Mouse (Mus musculus): ENCODE measurements around the gene Dpm3. TPM values are rescaled to one million over a fixed set of nuclear protein-coding genes. Genes with fewer than 3 reads are reported as not detected.

The Dpm3 gene
- polyA plus RNA-seq, 1 experiment from 2014 or later: 149 TPM

- peaks cover 13% of the 10 kb centered on the region; the same call in 1 of the 2 replicates for H3K36me3 ChIP-seq
- H3K4me2 ChIP-seq: no peak overlapping the region; the same call in 1 of the 2 replicates
- no peak overlapping the region for H3K27ac ChIP-seq
- no peak overlapping the region for H3K4me3 ChIP-seq (replicated peaks)
- H3K27me3 ChIP-seq: peaks cover 11% of the 10 kb centered on the region
- ATAC-seq (replicated peaks; ENCODE audit: low FRiP score): no peak
- H3K9me3 ChIP-seq (replicated peaks): no peaks in the 10 kb centered on the region
- peaks cover 43% of the 10 kb centered on the region for H3K4me1 ChIP-seq
- WGBS: 66% methylated on average over 12 of the region's 12 CpGs
- no peak overlapping the region for H3K9ac ChIP-seq
These were observed 33.8 kb upstream of the Dpm3 start for GRCm38 (mm10) chr3:89225321-89225815.

GRCm38 (mm10) chr3:89225918-89226317 is 33.2 kb upstream of the Dpm3 start:
- H3K9ac ChIP-seq: no peak overlapping the region
- H3K4me1 ChIP-seq: peaks cover 43% of the 10 kb centered on the region
- H3K4me3 ChIP-seq (replicated peaks): no peak overlapping the region
- WGBS: 52% methylated on average over 4 of the region's 4 CpGs
- H3K4me2 ChIP-seq: peak overlapping the region; percentile 80
- H3K27ac ChIP-seq: no peak overlapping the region
- peaks cover 13% of the 10 kb centered on the region for H3K27me3 ChIP-seq
- H3K36me3 ChIP-seq: peaks cover 13% of the 10 kb centered on the region; the same call in 1 of the 2 replicates
- no peaks in the 10 kb centered on the region for H3K9me3 ChIP-seq (replicated peaks)
- ATAC-seq (replicated peaks; ENCODE audit: low FRiP score): no peak

DNA sequence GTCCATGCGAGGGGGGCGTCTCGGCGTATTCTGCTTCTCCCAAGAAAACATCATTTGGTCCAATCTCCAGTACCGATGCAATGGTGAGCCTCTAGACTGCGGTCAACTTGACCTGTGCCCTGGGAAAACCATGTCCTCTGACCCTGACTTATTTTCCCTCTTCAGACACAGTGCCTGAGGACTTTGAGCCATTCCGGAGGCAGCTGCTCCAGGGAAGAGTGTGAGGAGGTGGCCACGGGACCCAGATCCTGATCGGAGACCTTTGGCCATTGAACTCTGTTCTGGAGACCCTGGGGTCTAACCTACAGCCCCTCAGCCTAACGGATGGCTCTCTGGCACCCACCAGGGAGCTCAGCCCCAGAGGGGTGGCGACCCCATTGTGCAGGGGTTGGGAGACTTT is 32.8 kb upstream of the Dpm3 start:
- Histone ChIP-seq H3K27me3 (peaks cover 13% of the 10 kb centered on the region), H3K36me3 (peaks cover 12% of the 10 kb centered on the region; the same call in 1 of the 2 replicates), H3K9ac (0 out of 2 replicates have a peak overlapping the region, but pooled peaks have one; percentile 39), H3K4me3 (replicated peaks) (peak overlapping the region; percentile 45), H3K4me1 (peaks cover 43% of the 10 kb centered on the region), H3K4me2 (peak overlapping the region; percentile 80), H3K9me3 (replicated peaks) (no peaks in the 10 kb centered on the region), H3K27ac (no peak overlapping the region)
- WGBS: 34% methylated on average over 11 of the region's 11 CpGs
- no peak for ATAC-seq (replicated peaks; ENCODE audit: low FRiP score)

DNA sequence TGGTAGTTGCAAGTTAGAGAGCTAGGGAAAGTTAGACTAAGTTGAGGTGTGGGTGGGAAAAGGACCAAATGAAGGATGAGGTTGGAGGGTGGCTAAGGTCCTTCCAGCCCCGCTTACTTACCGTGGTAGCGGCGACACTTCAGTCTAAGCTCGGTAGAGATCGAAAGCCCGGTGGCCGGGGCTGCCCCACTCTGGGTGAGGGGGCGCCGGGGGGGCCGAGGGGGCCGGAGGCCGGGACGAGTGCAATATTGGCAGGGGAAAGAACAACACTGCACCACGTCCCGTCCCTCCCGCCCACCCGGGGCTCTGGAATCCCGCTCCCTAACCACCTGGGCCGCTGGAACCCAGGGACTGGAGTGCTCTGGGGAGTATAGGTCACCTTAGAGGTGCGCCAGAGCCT is 32.3 kb upstream of the Dpm3 start, which contains the start of gene Mtx1:
TSS of gene Mtx1 (minus strand) at position 189 of the 400 bp plus-strand sequence.
- H3K9me3 ChIP-seq (replicated peaks): no peaks in the 10 kb centered on the region
- peaks cover 9% of the 10 kb centered on the region; the same call in 1 of the 2 replicates for H3K36me3 ChIP-seq
- peaks cover 47% of the 10 kb centered on the region for H3K4me1 ChIP-seq
- peak; percentile 7; the same call in 1 of the 2 replicates for ATAC-seq (replicated peaks; ENCODE audit: low FRiP score)
- peak within 1 kb of the TSS; percentile 39; the same call in 1 of the 2 replicates for H3K9ac ChIP-seq
- H3K27ac ChIP-seq: peak within 1 kb of the TSS; percentile 77; the same call in 1 of the 2 replicates
- peak within 1 kb of the TSS; percentile 45 for H3K4me3 ChIP-seq (replicated peaks)
- H3K27me3 ChIP-seq: peaks cover 13% of the 10 kb centered on the region
- H3K4me2 ChIP-seq: peak within 1 kb of the TSS; percentile 80
- 3% methylated on average over 21 of the region's 21 CpGs for WGBS

- H3K27ac ChIP-seq: peak overlapping the region; percentile 77; the same call in 1 of the 2 replicates
- 3% methylated on average over 41 of the region's 41 CpGs for WGBS
- ATAC-seq (replicated peaks; ENCODE audit: low FRiP score): peak; percentile 80
These were observed 31.6 kb upstream of the Dpm3 start for GRCm38 (mm10) chr3:89227307-89228179.

DNA sequence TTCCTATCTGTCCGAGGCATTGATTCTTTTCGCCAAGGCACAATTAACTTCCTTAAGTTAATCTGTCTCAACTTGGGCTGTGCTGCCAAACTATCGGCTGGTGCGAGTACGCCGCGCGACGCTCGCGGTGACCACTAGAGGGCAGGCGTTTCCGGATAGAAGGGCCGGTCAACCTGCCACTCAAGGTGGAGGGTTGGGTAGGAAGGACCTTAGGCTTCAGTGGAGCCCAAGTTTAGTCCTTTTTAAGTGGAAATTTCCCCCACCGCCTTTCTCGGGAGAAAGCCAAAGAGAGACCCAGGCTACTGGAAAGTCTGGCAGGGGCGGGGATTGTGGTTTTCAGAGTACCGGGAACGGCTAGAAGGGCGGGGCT is 31.0 kb upstream of the Dpm3 start:
- Histone ChIP-seq H3K9me3 (replicated peaks) (no peaks in the 10 kb centered on the region), H3K27ac (peak overlapping the region; percentile 77), H3K36me3 (peaks cover 9% of the 10 kb centered on the region; the same call in 1 of the 2 replicates), H3K4me1 (peaks cover 57% of the 10 kb centered on the region), H3K27me3 (peaks cover 13% of the 10 kb centered on the region), H3K4me3 (replicated peaks) (peak overlapping the region; percentile 45), H3K4me2 (peak overlapping the region; percentile 80), H3K9ac (0 out of 2 replicates have a peak overlapping the region, but pooled peaks have one; percentile 36)
- WGBS: under 1% methylated on average over 20 of the region's 20 CpGs
- peak; percentile 53 for ATAC-seq (replicated peaks; ENCODE audit: low FRiP score)

More at GRCm38 (mm10) chr3:89227307-89228179, 31.6 kb upstream of the Dpm3 start:
- Histone ChIP-seq H3K4me3 (replicated peaks) (peak overlapping the region; percentile 45), H3K27me3 (peaks cover 13% of the 10 kb centered on the region), H3K9me3 (replicated peaks) (no peaks in the 10 kb centered on the region), H3K36me3 (peaks cover 9% of the 10 kb centered on the region; the same call in 1 of the 2 replicates), H3K4me2 (peak overlapping the region; percentile 80), H3K4me1 (peaks cover 52% of the 10 kb centered on the region), H3K9ac (peak overlapping the region; percentile 39; the same call in 1 of the 2 replicates)

DNA sequence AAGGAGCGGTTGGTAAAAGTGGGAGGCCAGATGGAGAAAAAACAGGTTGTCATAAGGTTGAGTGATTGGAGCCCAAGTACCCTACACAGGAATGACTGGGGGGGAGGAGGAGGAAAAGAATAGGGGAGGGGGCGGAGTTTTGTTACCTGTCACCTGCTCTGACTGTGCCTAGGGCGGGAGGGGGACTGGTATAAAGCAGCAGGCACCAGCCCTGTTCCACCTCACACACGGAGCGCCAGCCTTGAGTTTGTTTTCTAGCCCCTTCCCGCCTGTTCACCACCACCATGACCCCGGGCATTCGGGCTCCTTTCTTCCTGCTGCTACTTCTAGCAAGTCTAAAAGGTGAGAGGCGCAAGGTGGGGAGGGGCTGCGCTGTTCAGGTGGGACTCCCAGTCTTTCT is 30.3 kb upstream of the Dpm3 start, which contains the start of gene Muc1:
TSS of gene Muc1 (plus strand) at position 222 of the 400 bp plus-strand sequence.
- H3K4me2 ChIP-seq: peak within 1 kb of the TSS; percentile 80
- H3K9me3 ChIP-seq (replicated peaks): no peaks in the 10 kb centered on the region
- H3K4me3 ChIP-seq (replicated peaks): peak within 1 kb of the TSS; percentile 45
- H3K27me3 ChIP-seq: peaks cover 13% of the 10 kb centered on the region
- peak within 1 kb of the TSS; percentile 77 for H3K27ac ChIP-seq
- H3K36me3 ChIP-seq: peaks cover 5% of the 10 kb centered on the region; the same call in 1 of the 2 replicates
- 0 out of 2 replicates have a peak within 1 kb of the TSS, but pooled peaks have one; percentile 36 for H3K9ac ChIP-seq
- ATAC-seq (replicated peaks; ENCODE audit: low FRiP score): 0 out of 2 replicates have a peak, but pooled peaks have one; percentile 10
- WGBS: 26% methylated on average over 10 of the region's 10 CpGs
- peaks cover 64% of the 10 kb centered on the region for H3K4me1 ChIP-seq

DNA sequence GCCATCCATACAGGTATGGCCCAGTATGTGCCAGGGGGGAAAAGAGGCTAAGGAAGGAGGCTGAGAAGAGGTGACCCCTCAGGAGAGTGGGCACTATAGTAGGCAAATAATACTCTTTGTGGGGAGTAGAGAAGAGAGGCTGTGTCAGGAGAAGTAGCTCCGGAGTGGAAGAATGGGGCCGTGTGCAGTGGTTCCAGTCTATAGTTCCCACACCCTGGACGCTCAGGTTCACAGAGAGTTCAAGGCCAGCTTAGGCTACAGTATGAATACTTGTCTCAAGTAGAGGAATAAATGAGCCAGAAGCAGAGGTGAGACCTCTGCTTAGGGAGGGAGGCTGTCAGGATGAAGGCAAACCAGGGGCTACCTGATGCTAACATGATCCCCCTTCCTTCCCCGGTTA is 29.9 kb upstream of the Dpm3 start:
- peaks cover 64% of the 10 kb centered on the region for H3K4me1 ChIP-seq
- no peak overlapping the region for H3K9ac ChIP-seq
- peaks cover under 1% of the 10 kb centered on the region; the same call in 1 of the 2 replicates for H3K36me3 ChIP-seq
- no peak for ATAC-seq (replicated peaks; ENCODE audit: low FRiP score)
- peak overlapping the region; percentile 77 for H3K27ac ChIP-seq
- WGBS: 54% methylated on average over 4 of the region's 4 CpGs
- peaks cover 13% of the 10 kb centered on the region for H3K27me3 ChIP-seq
- no peaks in the 10 kb centered on the region for H3K9me3 ChIP-seq (replicated peaks)
- H3K4me2 ChIP-seq: peak overlapping the region; percentile 80
- peak overlapping the region; percentile 45 for H3K4me3 ChIP-seq (replicated peaks)

DNA sequence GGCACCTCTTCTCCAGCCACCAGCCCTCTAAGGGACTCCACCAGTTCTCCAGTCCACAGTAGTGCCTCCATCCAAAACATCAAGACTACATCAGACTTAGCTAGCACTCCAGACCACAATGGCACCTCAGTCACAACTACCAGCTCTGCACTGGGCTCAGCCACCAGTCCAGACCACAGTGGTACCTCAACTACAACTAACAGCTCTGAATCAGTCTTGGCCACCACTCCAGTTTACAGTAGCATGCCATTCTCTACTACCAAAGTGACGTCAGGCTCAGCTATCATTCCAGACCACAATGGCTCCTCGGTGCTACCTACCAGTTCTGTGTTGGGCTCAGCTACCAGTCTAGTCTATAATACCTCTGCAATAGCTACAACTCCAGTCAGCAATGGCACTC is 28.6 kb upstream of the Dpm3 start:
- Histone ChIP-seq H3K4me3 (replicated peaks) (no peak overlapping the region), H3K4me2 (no peak overlapping the region)
- 89% methylated on average over 2 of the region's 2 CpGs for WGBS

DNA sequence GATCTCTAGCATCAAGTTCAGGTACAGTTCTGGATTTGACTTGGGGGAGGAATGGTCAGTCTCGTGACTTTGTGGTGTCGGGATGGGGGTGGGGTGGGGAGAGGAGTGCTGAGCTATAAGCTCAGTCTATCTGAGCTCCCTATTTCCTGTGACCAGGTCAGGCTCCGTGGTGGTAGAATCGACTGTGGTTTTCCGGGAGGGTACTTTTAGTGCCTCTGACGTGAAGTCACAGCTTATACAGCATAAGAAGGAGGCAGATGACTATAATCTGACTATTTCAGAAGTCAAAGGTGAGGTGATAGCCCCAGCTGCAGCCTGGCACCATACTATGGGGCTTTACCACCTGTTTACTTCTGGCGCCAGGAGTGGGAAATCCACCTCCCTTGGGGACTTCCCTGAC is 27.8 kb upstream of the Dpm3 start:
- H3K27ac ChIP-seq: no peak overlapping the region
- 64% methylated on average over 7 of the region's 7 CpGs for WGBS
- no peak overlapping the region for H3K9ac ChIP-seq
- no peak overlapping the region for H3K4me3 ChIP-seq (replicated peaks)
- no peak for ATAC-seq (replicated peaks; ENCODE audit: low FRiP score)
- peaks cover 4% of the 10 kb centered on the region; the same call in 1 of the 2 replicates for H3K27me3 ChIP-seq
- H3K4me1 ChIP-seq: peaks cover 52% of the 10 kb centered on the region
- no peaks in the 10 kb centered on the region for H3K9me3 ChIP-seq (replicated peaks)
- H3K36me3 ChIP-seq: 0 out of 2 replicates have a peak, but pooled peaks cover 7% of the 10 kb centered on the region
- H3K4me2 ChIP-seq: 0 out of 2 replicates have a peak overlapping the region, but pooled peaks have one; percentile 25

More for the DNA sequence above, 28.6 kb upstream of the Dpm3 start:
- Histone ChIP-seq H3K27ac (no peak overlapping the region), H3K9me3 (replicated peaks) (no peaks in the 10 kb centered on the region), H3K36me3 (0 out of 2 replicates have a peak, but pooled peaks cover 3% of the 10 kb centered on the region), H3K27me3 (peaks cover 12% of the 10 kb centered on the region), H3K4me1 (peaks cover 60% of the 10 kb centered on the region), H3K9ac (no peak overlapping the region)
- ATAC-seq (replicated peaks; ENCODE audit: low FRiP score): no peak

GRCm38 (mm10) chr3:89231772-89232275 is 27.3 kb upstream of the Dpm3 start:
- Histone ChIP-seq H3K36me3 (0 out of 2 replicates have a peak, but pooled peaks cover 7% of the 10 kb centered on the region), H3K4me3 (replicated peaks) (no peak overlapping the region), H3K4me2 (peak overlapping the region; percentile 25; the same call in 1 of the 2 replicates), H3K4me1 (peaks cover 47% of the 10 kb centered on the region), H3K9ac (no peak overlapping the region), H3K27ac (0 out of 2 replicates have a peak overlapping the region, but pooled peaks have one; percentile 59), H3K27me3 (0 out of 2 replicates have a peak, but pooled peaks cover 2% of the 10 kb centered on the region), H3K9me3 (replicated peaks) (no peaks in the 10 kb centered on the region)
- no peak for ATAC-seq (replicated peaks; ENCODE audit: low FRiP score)
- WGBS: 76% methylated on average over 16 of the region's 16 CpGs
